Mouse (Mus musculus) forebrain, embryonic 12.5 days (tissue): ENCODE measurements around the gene Olfr17. TPM values are rescaled to one million over a fixed set of nuclear protein-coding genes. Genes with fewer than 3 reads are reported as not detected.
"Not testable (repeated sequence)": the region's sequence is repeated elsewhere in the genome, so short reads cannot be mapped to it uniquely, and the experiment has no call there.

Experiments used
- ATAC-seq: fragments of 200-750 bp; cut with Nextera tagmentation; 2 replicates; pipeline ENCODE4 v1.8.0; 2017; ENCODE audit warnings: moderate TSS enrichment; ENCODE audit not compliant: low FRiP score
- H3K27ac ChIP-seq: fragments of 300-500 bp; sonication (generic); 2 replicates; pipeline ENCODE4 v1.5.1; 2016; ENCODE audit warnings: mild to moderate bottlenecking
- H3K27me3 ChIP-seq: fragments of 300-500 bp; sonication (generic); 2 replicates; pipeline ENCODE4 v1.6.1; 2016; ENCODE audit warnings: mild to moderate bottlenecking
- H3K36me3 ChIP-seq: fragments of 300-500 bp; sonication (generic); replicated peaks from 2 replicates; pipeline ENCODE4 v1.6.1; 2016; ENCODE audit warnings: mild to moderate bottlenecking
- H3K4me1 ChIP-seq: fragments of 300-500 bp; sonication (generic); 2 replicates; pipeline ENCODE4 v1.6.1; 2016
- H3K4me2 ChIP-seq: fragments of 300-500 bp; sonication (generic); 2 replicates; pipeline ENCODE4 v1.6.1; 2016; ENCODE audit warnings: mild to moderate bottlenecking, moderate library complexity
- H3K4me3 ChIP-seq: fragments of 300-500 bp; sonication (generic); replicated peaks from 2 replicates; pipeline ENCODE4 v1.5.1; 2016; ENCODE audit warnings: mild to moderate bottlenecking
- H3K9ac ChIP-seq: fragments of 300-500 bp; sonication (generic); 2 replicates; pipeline ENCODE4 v1.6.1; 2016; ENCODE audit warnings: mild to moderate bottlenecking
- H3K9me3 ChIP-seq: fragments of 300-500 bp; sonication (generic); 2 replicates; pipeline ENCODE4 v1.6.1; 2016
- WGBS: fragments of 180-500 bp; shearing (Covaris S2); methylation state at CpG from one replicate; pipeline ENCODE4 v1.1.7; 2016; 5-methylcytosine and 5-hydroxymethylcytosine counted together
- polyA plus RNA-seq: library from polyadenylated mRNA; unstranded; fragments of >200 nt; fragmentation: Nextera tagmentation; extraction: Ambion mirVana; gene quantifications from 2 replicates; pipeline ENCODE4 v1.2.1, GENCODE M21; 2016

Gene Olfr17
- not detected in 2 replicates for polyA plus RNA-seq

GRCm38 (mm10) chr7:107092920-107093319 is at the start of gene Olfr17:
Gene Olfr17, plus strand, starts transcription at chr7:107093220.
- ATAC-seq: no peak
- Histone ChIP-seq H3K4me3 (no peak within 1 kb of the TSS), H3K9me3 (no peaks in the 10 kb centered on the region), H3K36me3 (no peaks in the 10 kb centered on the region), H3K4me2 (no peak within 1 kb of the TSS), H3K27ac (no peak within 1 kb of the TSS), H3K27me3 (no peaks in the 10 kb centered on the region), H3K9ac (no peak within 1 kb of the TSS), H3K4me1 (no peaks in the 10 kb centered on the region)
- WGBS: 52% methylated on average over 1 of the region's 1 CpGs

GRCm38 (mm10) chr7:107044407-107044806 is 48.6 kb upstream of the Olfr17 start:
- Histone ChIP-seq H3K9me3 (no peaks in the 10 kb centered on the region), H3K9ac (no peak overlapping the region), H3K27me3 (no peaks in the 10 kb centered on the region), H3K36me3 (no peaks in the 10 kb centered on the region), H3K4me1 (no peaks in the 10 kb centered on the region), H3K27ac (no peak overlapping the region), H3K4me2 (no peak overlapping the region), H3K4me3 (no peak overlapping the region)
- WGBS: 94% methylated on average over 1 of the region's 1 CpGs
- ATAC-seq: no peak

GRCm38 (mm10) chr7:107045833-107046232 is 47.2 kb upstream of the Olfr17 start:
- Histone ChIP-seq H3K4me2 (no peak overlapping the region), H3K36me3 (no peaks in the 10 kb centered on the region), H3K4me1 (no peaks in the 10 kb centered on the region), H3K9ac (no peak overlapping the region), H3K4me3 (no peak overlapping the region), H3K27me3 (no peaks in the 10 kb centered on the region), H3K27ac (no peak overlapping the region), H3K9me3 (no peaks in the 10 kb centered on the region)
- no peak for ATAC-seq
- 5% methylated on average over 5 of the region's 5 CpGs for WGBS

- no peaks in the 10 kb centered on the region for H3K4me1 ChIP-seq
- no peak overlapping the region for H3K9ac ChIP-seq
- H3K9me3 ChIP-seq: no peaks in the 10 kb centered on the region
- no peak for ATAC-seq
- 39% methylated on average over 3 of the region's 3 CpGs for WGBS
- H3K4me2 ChIP-seq: no peak overlapping the region
- no peak overlapping the region for H3K4me3 ChIP-seq
- H3K27ac ChIP-seq: no peak overlapping the region
- H3K27me3 ChIP-seq: no peaks in the 10 kb centered on the region
- H3K36me3 ChIP-seq: no peaks in the 10 kb centered on the region
Observed at GRCm38 (mm10) chr7:107047578-107047977, 45.4 kb upstream of the Olfr17 start.

GRCm38 (mm10) chr7:107070681-107071080 is 22.3 kb upstream of the Olfr17 start, which contains the start of gene Olfr714:
Gene Olfr714, plus strand, starts transcription at chr7:107070981.
- Histone ChIP-seq H3K4me3 (no peak within 1 kb of the TSS), H3K27ac (no peak within 1 kb of the TSS), H3K27me3 (no peaks in the 10 kb centered on the region), H3K9ac (no peak within 1 kb of the TSS), H3K9me3 (peaks cover 11% of the 10 kb centered on the region; the same call in 1 of the 2 replicates), H3K36me3 (no peaks in the 10 kb centered on the region), H3K4me2 (no peak within 1 kb of the TSS), H3K4me1 (no peaks in the 10 kb centered on the region)
- WGBS: 89% methylated on average over 2 of the region's 2 CpGs
- no peak for ATAC-seq

GRCm38 (mm10) chr7:107110269-107110668 is 17.2 kb downstream of the Olfr17 start, which contains the start of gene Olfr715b:
Gene Olfr715b, minus strand, starts transcription at chr7:107110369.
- H3K9me3 ChIP-seq, ATAC-seq: not testable (repeated sequence)

GRCm38 (mm10) chr7:107130983-107131382 is 38.0 kb downstream of the Olfr17 start, which contains the start of gene Olfr715:
Gene Olfr715, minus strand, starts transcription at chr7:107131083.
- not testable (repeated sequence) for H3K9me3 ChIP-seq, H3K4me1 ChIP-seq, H3K27ac ChIP-seq, H3K9ac ChIP-seq, H3K4me3 ChIP-seq, ATAC-seq, H3K36me3 ChIP-seq, H3K4me2 ChIP-seq, H3K27me3 ChIP-seq
- WGBS: 98% methylated on average over 3 of the region's 3 CpGs

More at GRCm38 (mm10) chr7:107110269-107110668, 17.2 kb downstream of the Olfr17 start, which contains the start of gene Olfr715b:
- H3K36me3 ChIP-seq, H3K4me1 ChIP-seq, H3K27ac ChIP-seq, H3K4me2 ChIP-seq, H3K27me3 ChIP-seq, H3K4me3 ChIP-seq, H3K9ac ChIP-seq: not testable (repeated sequence)
- WGBS: 92% methylated on average over 2 of the region's 2 CpGs

- not testable (repeated sequence) for H3K4me2 ChIP-seq, H3K36me3 ChIP-seq, H3K27ac ChIP-seq, H3K9ac ChIP-seq, H3K4me3 ChIP-seq, H3K27me3 ChIP-seq, H3K4me1 ChIP-seq, H3K9me3 ChIP-seq, ATAC-seq
- 78% methylated on average over 2 of the region's 2 CpGs for WGBS
Observed at GRCm38 (mm10) chr7:107138027-107138426, 45.0 kb downstream of the Olfr17 start, which contains the start of gene Olfr716. Gene Olfr716, plus strand, starts transcription at chr7:107138327.

Other genes with a start within 250 kb of the Olfr17 start
- gene Olfr703, start 249.9 kb upstream of the Olfr17 start, polyA plus RNA-seq: not detected in 2 replicates
- not detected in 2 replicates for gene Olfr704, start 230.0 kb upstream of the Olfr17 start, polyA plus RNA-seq
- gene Olfr705, start 216.3 kb upstream of the Olfr17 start, polyA plus RNA-seq: not detected in 2 replicates
- gene Olfr706, start 205.1 kb upstream of the Olfr17 start, polyA plus RNA-seq: not detected in 2 replicates
- gene Olfr707, start 192.0 kb upstream of the Olfr17 start, polyA plus RNA-seq: not detected in 2 replicates
- gene Olfr1532-ps1, start 185.2 kb upstream of the Olfr17 start, polyA plus RNA-seq: not detected in 2 replicates
- gene Olfr709-ps1, start 161.0 kb upstream of the Olfr17 start, polyA plus RNA-seq: not detected in 2 replicates
- gene Olfr710, start 144.9 kb upstream of the Olfr17 start, polyA plus RNA-seq: not detected in 2 replicates
- gene Olfr6, start 129.3 kb upstream of the Olfr17 start, polyA plus RNA-seq: not detected in 2 replicates
- gene Olfr711, start 117.8 kb upstream of the Olfr17 start, polyA plus RNA-seq: not detected in 2 replicates
- gene Olfr2, start 87.1 kb upstream of the Olfr17 start, polyA plus RNA-seq: not detected in 2 replicates
- gene Olfr713, start 62.0 kb upstream of the Olfr17 start, polyA plus RNA-seq: not detected in 2 replicates
- gene Olfr714, start 22.2 kb upstream of the Olfr17 start, polyA plus RNA-seq: not detected in 2 replicates
- gene Olfr715b, start 17.1 kb downstream of the Olfr17 start, polyA plus RNA-seq: not detected in 2 replicates
- gene Olfr715, start 37.9 kb downstream of the Olfr17 start, polyA plus RNA-seq: not detected in 2 replicates
- gene Olfr716, start 45.1 kb downstream of the Olfr17 start, polyA plus RNA-seq: not detected in 2 replicates
- gene Nlrp14, start 73.8 kb downstream of the Olfr17 start, polyA plus RNA-seq: not detected in 2 replicates
- gene Rbmxl2, start 116.2 kb downstream of the Olfr17 start, polyA plus RNA-seq: not detected in 2 replicates